Mouse (Mus musculus) heart, embryonic 15.5 days (tissue): ENCODE results near the gene Gsta2. TPM values are rescaled to one million over a fixed set of nuclear protein-coding genes. Genes with fewer than 3 reads are reported as not detected.

Experiments
- ATAC-seq: fragments of 200-750 bp; cut with Nextera tagmentation; replicated peaks from 2 replicates; pipeline ENCODE4 v1.8.0; 2017; ENCODE audit warnings: low read depth, moderate TSS enrichment; ENCODE audit not compliant: insufficient number of reproducible peaks, insufficient read depth, low FRiP score
- H3K27ac ChIP-seq: fragments of 300-500 bp; sonication (generic); 2 replicates; pipeline ENCODE4 v1.5.1; 2015; ENCODE audit warnings: mild to moderate bottlenecking, inconsistent platforms
- H3K27me3 ChIP-seq: fragments of 300-500 bp; sonication (generic); 2 replicates; pipeline ENCODE4 v1.6.1; 2015; ENCODE audit warnings: inconsistent platforms
- H3K36me3 ChIP-seq: fragments of 300-500 bp; sonication (generic); 2 replicates; pipeline ENCODE4 v1.6.1; 2015; ENCODE audit warnings: mild to moderate bottlenecking, inconsistent platforms
- H3K4me1 ChIP-seq: fragments of 300-500 bp; sonication (generic); replicated peaks from 2 replicates; pipeline ENCODE4 v1.6.1; 2015; ENCODE audit warnings: inconsistent platforms
- H3K4me2 ChIP-seq: fragments of 300-500 bp; sonication (generic); 2 replicates; pipeline ENCODE4 v1.6.1; 2015; ENCODE audit warnings: inconsistent platforms, mild to moderate bottlenecking, moderate library complexity
- H3K4me3 ChIP-seq: fragments of 300-500 bp; sonication (generic); 2 replicates; pipeline ENCODE4 v1.5.1; 2015; ENCODE audit warnings: mild to moderate bottlenecking, inconsistent platforms
- H3K9ac ChIP-seq: fragments of 300-500 bp; sonication (generic); 2 replicates; pipeline ENCODE4 v1.6.1; 2015; ENCODE audit warnings: mild to moderate bottlenecking, inconsistent platforms
- H3K9me3 ChIP-seq: fragments of 300-500 bp; sonication (generic); replicated peaks from 2 replicates; pipeline ENCODE4 v1.6.1; 2016; ENCODE audit warnings: inconsistent platforms
- WGBS: fragments of 180-500 bp; shearing (Covaris S2); methylation state at CpG from one replicate; pipeline ENCODE4 v1.1.7; 2015; ENCODE audit warnings: mixed read lengths; 5-methylcytosine and 5-hydroxymethylcytosine counted together
- polyA plus RNA-seq: library from polyadenylated mRNA; unstranded; fragments of >200 nt; fragmentation: Nextera tagmentation; extraction: Ambion mirVana; gene quantifications from 2 replicates; pipeline ENCODE4 v1.2.1, GENCODE M21; 2015

The Gsta2 gene
- 0.63 TPM in 1 of 2 replicates, not detected in the other for polyA plus RNA-seq

- no peak within 1 kb of the TSS for H3K4me2 ChIP-seq
- H3K4me1 ChIP-seq = no peaks in the 10 kb centered on the region
- no peaks in the 10 kb centered on the region for H3K36me3 ChIP-seq
- no peak within 1 kb of the TSS for H3K4me3 ChIP-seq
- no peak within 1 kb of the TSS for H3K27ac ChIP-seq
- no peak for ATAC-seq
- H3K27me3 ChIP-seq = no peaks in the 10 kb centered on the region
- 85% methylated on average over 8 of the region's 8 CpGs for WGBS
- no peak within 1 kb of the TSS for H3K9ac ChIP-seq
- H3K9me3 ChIP-seq = no peaks in the 10 kb centered on the region
These were observed at the start of gene Gsta2 for GRCm38 (mm10) chr9:78355611-78356010. Gene Gsta2, minus strand, starts transcription at chr9:78355788.

DNA sequence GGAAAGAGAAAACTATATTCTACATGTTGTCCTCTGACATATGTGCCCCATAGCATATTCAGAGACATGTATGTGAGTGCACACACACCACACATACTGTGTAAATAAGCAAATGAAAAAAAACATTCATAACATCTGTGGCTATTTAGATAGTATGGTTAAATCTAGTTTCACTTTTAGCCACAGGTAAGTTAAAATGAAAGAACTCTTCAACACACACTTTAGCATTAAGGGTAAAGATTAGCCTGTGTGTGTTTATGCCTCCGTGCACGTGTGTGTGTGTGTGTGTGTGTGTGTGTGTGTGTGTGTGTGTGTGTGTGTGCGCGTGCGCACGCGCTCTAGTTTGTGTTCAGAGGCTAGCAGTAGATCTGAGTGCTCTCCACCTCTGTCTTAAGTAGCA lies 46.0 kb upstream of the Gsta2 start:
- WGBS = 89% methylated on average over 7 of the region's 7 CpGs
- Histone ChIP-seq H3K4me3 (no peak overlapping the region), H3K4me1 (no peaks in the 10 kb centered on the region), H3K9ac (no peak overlapping the region), H3K27me3 (peaks cover 20% of the 10 kb centered on the region), H3K4me2 (no peak overlapping the region), H3K9me3 (no peaks in the 10 kb centered on the region), H3K36me3 (no peaks in the 10 kb centered on the region), H3K27ac (no peak overlapping the region)
- no peak for ATAC-seq

- H3K4me1 ChIP-seq = peaks cover 7% of the 10 kb centered on the region
- H3K4me3 ChIP-seq = no peak overlapping the region
- 71% methylated on average over 5 of the region's 5 CpGs for WGBS
- no peak overlapping the region for H3K4me2 ChIP-seq
- no peak for ATAC-seq
- no peak overlapping the region for H3K9ac ChIP-seq
- H3K36me3 ChIP-seq = no peaks in the 10 kb centered on the region
- peaks cover 30% of the 10 kb centered on the region for H3K27me3 ChIP-seq
- no peaks in the 10 kb centered on the region for H3K9me3 ChIP-seq
- H3K27ac ChIP-seq = no peak overlapping the region
These were observed 45.0 kb upstream of the Gsta2 start for GRCm38 (mm10) chr9:78400570-78400969.

GRCm38 (mm10) chr9:78396517-78396916 lies 40.9 kb upstream of the Gsta2 start:
- Histone ChIP-seq H3K9me3 (no peaks in the 10 kb centered on the region), H3K36me3 (no peaks in the 10 kb centered on the region), H3K4me2 (peak overlapping the region; percentile 75), H3K9ac (no peak overlapping the region), H3K4me3 (peak overlapping the region; percentile 46), H3K27ac (no peak overlapping the region), H3K4me1 (peaks cover 10% of the 10 kb centered on the region), H3K27me3 (peaks cover 66% of the 10 kb centered on the region)
- WGBS = 52% methylated on average over 9 of the region's 9 CpGs
- ATAC-seq = no peak

DNA sequence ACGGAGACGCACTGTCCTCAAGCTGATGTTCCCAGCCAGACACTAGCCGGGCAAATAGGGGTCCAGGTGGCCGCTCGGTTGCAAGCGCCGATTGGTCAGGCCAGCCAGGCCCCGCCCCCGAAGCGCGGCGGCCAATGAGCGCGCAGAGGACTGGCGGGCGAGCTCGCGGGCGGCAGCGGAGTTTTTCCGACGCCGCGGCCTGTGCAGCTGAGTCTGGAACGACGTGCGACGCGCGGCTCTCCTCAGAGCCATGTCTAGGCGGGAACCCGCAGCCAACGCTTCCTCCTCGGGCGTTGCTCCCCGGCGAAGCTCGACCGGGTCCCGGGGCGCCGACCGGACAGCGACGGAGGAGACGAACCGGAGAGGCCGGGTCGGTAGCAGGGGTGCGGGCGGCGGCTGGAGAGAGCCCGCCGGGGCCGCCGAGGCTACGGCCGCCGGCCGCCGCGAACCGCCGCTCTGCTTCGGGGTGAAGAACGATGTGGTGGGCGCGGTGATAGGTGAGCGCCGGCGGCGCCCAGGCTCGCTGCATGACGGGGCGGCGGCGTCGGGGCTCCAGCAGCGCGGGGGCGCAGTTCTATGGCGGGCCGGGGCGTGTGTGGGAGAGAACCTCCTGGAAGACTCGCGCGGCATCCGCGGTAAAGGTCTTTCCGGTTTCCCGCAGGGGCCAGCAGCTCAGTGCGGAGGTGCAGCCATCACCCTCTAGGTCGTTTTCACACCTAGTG lies 40.2 kb upstream of the Gsta2 start, which contains the start of gene Ddx43:
TSS of gene Ddx43 (plus strand) at position 148 of the 722 bp plus-strand sequence.
- H3K4me3 ChIP-seq = peak within 1 kb of the TSS; percentile 46
- WGBS = 2% methylated on average over 84 of the region's 93 CpGs
- H3K9me3 ChIP-seq = no peaks in the 10 kb centered on the region
- H3K4me2 ChIP-seq = peak within 1 kb of the TSS; percentile 75
- no peaks in the 10 kb centered on the region for H3K36me3 ChIP-seq
- H3K4me1 ChIP-seq = peaks cover 10% of the 10 kb centered on the region
- H3K27me3 ChIP-seq = peaks cover 66% of the 10 kb centered on the region
- ATAC-seq = peak; percentile 72
- H3K9ac ChIP-seq = peak within 1 kb of the TSS; percentile 32; the same call in 1 of the 2 replicates
- no peak within 1 kb of the TSS for H3K27ac ChIP-seq

DNA sequence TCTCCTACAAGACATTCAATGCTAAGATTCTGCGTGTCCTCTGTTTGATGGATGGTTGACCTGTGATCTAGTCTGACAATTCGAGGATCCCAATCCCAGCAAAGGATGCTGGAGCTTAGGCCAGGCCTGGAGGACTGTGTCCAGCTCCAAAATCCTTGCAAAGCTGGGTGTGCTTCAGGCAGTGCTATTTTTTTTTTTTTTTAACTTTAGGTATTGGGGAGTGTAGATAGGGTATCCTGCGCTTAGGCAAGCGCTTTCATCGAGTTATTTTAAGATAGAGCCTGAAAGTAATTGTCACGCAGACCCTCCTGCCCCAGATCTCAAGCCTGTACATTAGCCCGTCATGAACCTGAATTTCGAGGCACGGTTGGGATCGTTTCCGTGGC lies 39.6 kb upstream of the Gsta2 start:
- no peak overlapping the region for H3K27ac ChIP-seq
- 29% methylated on average over 11 of the region's 11 CpGs for WGBS
- ATAC-seq = no peak
- H3K9ac ChIP-seq = no peak overlapping the region
- peak overlapping the region; percentile 46 for H3K4me3 ChIP-seq
- H3K36me3 ChIP-seq = no peaks in the 10 kb centered on the region
- no peaks in the 10 kb centered on the region for H3K9me3 ChIP-seq
- H3K4me1 ChIP-seq = peaks cover 10% of the 10 kb centered on the region
- peak overlapping the region; percentile 75 for H3K4me2 ChIP-seq
- peaks cover 66% of the 10 kb centered on the region for H3K27me3 ChIP-seq

DNA sequence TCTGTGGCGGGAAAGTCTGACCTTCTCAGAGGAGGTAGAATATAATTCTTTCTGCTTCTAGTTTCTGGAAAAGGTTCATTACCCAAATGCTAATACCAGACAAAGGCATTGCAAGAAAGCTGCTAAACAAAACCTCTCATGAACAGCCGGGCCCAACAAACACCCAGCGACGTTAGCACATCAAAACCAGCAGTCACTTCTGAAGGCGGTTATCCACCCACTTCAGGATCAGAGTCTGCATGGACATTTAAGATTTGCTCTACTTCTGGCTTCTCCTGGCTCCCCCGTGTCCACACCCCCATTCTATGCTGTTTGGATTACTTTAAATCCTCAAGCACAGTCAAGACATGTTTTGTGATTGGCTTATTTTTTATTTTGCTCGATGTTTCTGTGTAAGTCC lies 39.0 kb upstream of the Gsta2 start:
- no peak overlapping the region for H3K9ac ChIP-seq
- no peak overlapping the region for H3K27ac ChIP-seq
- peaks cover 66% of the 10 kb centered on the region for H3K27me3 ChIP-seq
- no peak overlapping the region for H3K4me2 ChIP-seq
- H3K4me1 ChIP-seq = peaks cover 10% of the 10 kb centered on the region
- WGBS = 64% methylated on average over 7 of the region's 7 CpGs
- no peaks in the 10 kb centered on the region for H3K9me3 ChIP-seq
- no peak for ATAC-seq
- no peaks in the 10 kb centered on the region for H3K36me3 ChIP-seq
- no peak overlapping the region for H3K4me3 ChIP-seq

DNA sequence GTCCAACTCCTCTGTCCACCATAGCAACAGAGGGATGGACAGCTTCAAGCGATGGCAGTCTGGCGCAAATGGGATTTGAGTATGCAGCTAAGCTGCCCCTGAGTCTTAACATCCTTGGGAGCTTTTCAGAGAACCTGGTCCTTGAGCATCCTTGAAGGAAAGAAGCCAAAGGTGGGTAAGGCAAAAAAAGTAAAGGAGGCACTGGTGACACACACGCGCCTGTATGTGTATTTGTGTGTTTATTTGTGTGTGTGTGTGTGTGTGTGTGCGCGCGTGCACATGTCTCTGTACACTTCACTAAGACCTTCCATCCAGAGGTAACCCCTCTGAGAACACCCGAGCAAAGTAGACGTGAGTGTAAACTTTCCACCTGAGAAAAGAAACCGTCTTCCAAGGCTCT lies 38.2 kb upstream of the Gsta2 start:
- H3K27me3 ChIP-seq = peaks cover 62% of the 10 kb centered on the region
- H3K4me2 ChIP-seq = no peak overlapping the region
- H3K4me3 ChIP-seq = no peak overlapping the region
- H3K36me3 ChIP-seq = no peaks in the 10 kb centered on the region
- H3K4me1 ChIP-seq = peaks cover 10% of the 10 kb centered on the region
- no peak overlapping the region for H3K27ac ChIP-seq
- no peak for ATAC-seq
- no peak overlapping the region for H3K9ac ChIP-seq
- no peaks in the 10 kb centered on the region for H3K9me3 ChIP-seq
- 83% methylated on average over 10 of the region's 10 CpGs for WGBS

GRCm38 (mm10) chr9:78389981-78390380 lies 34.4 kb upstream of the Gsta2 start:
- Histone ChIP-seq H3K4me2 (no peak overlapping the region), H3K27ac (no peak overlapping the region), H3K4me3 (no peak overlapping the region), H3K9ac (no peak overlapping the region), H3K4me1 (no peaks in the 10 kb centered on the region), H3K36me3 (no peaks in the 10 kb centered on the region), H3K27me3 (peaks cover 30% of the 10 kb centered on the region), H3K9me3 (no peaks in the 10 kb centered on the region)
- WGBS = 42% methylated on average over 5 of the region's 5 CpGs
- ATAC-seq = no peak

GRCm38 (mm10) chr9:78386947-78387346 lies 31.4 kb upstream of the Gsta2 start:
- no peaks in the 10 kb centered on the region for H3K9me3 ChIP-seq
- H3K27ac ChIP-seq = no peak overlapping the region
- H3K9ac ChIP-seq = no peak overlapping the region
- 82% methylated on average over 7 of the region's 7 CpGs for WGBS
- ATAC-seq = no peak
- H3K4me1 ChIP-seq = no peaks in the 10 kb centered on the region
- H3K36me3 ChIP-seq = no peaks in the 10 kb centered on the region
- no peak overlapping the region for H3K4me3 ChIP-seq
- 0 out of 2 replicates have a peak, but pooled peaks cover under 1% of the 10 kb centered on the region for H3K27me3 ChIP-seq
- no peak overlapping the region for H3K4me2 ChIP-seq

DNA sequence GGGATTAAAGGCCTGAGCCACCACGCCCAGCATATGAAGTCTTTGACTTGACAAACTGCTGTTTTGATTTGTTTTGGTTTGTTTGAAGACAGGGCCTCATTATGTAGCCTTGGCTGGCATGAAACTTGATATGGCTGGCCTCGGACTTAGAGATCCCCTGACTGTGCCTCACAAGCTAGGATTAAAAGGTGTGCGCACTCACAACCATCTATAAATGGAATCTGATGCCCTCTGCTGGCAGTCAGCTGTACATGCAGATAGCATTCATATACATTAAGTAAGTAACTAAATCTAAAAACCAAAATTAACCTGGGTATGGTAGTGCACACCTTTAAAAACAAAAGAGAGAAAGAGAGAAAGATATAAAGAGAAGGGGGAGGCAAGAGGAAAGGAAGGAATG lies 30.3 kb upstream of the Gsta2 start:
- Histone ChIP-seq H3K36me3 (no peaks in the 10 kb centered on the region), H3K27ac (no peak overlapping the region), H3K4me3 (no peak overlapping the region), H3K9me3 (no peaks in the 10 kb centered on the region), H3K9ac (no peak overlapping the region), H3K27me3 (no peaks in the 10 kb centered on the region), H3K4me2 (no peak overlapping the region), H3K4me1 (no peaks in the 10 kb centered on the region)
- 48% methylated on average over 3 of the region's 3 CpGs for WGBS
- ATAC-seq = no peak
